Mouse (Mus musculus): ENCODE data around the gene Gm49366. TPM values are rescaled to one million over a fixed set of nuclear protein-coding genes. Genes with fewer than 3 reads are reported as not detected.
"Not testable (repeated sequence)": the region's sequence is repeated elsewhere in the genome, so short reads cannot be mapped to it uniquely, and the experiment has no call there.

The Gm49366 gene
- polyA plus RNA-seq, 1 experiment from 2014 or later = not detected

DNA sequence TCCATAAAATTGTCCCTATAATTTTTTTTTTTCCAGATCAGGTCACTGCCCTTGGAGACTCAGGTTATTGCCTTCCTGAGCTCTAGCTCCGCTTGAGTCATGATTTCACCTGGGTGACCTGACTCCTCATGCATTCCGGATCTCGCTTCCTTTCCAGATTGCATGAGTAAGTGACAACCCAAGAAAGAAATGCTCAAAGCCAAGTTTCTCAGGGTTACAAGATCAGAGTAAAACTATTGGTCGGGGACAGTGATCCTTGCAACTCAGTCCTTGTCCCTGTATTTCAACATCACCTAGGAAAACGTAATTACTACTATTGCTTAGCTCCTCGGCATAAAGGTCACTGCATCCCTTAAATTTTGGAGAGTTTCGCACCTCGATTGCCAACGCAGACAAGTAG lies 30.3 kb downstream of the Gm49366 start, which contains the start of gene Acot5:
Acot5 (plus strand) TSS at position 340 of the 400 bp plus-strand sequence.
- no peak for DNase-seq (ENCODE audit: low spot score)
- H3K27me3 ChIP-seq (ENCODE audit: control insufficient read depth, insufficient read depth, low read length) = peaks cover 7% of the 10 kb centered on the region; the same call in 1 of the 2 replicates
- peak within 1 kb of the TSS; percentile 18; the same call in 1 of the 2 replicates for H3K9ac ChIP-seq (replicated peaks; ENCODE audit: low read length)
- no peak within 1 kb of the TSS for H3K27ac ChIP-seq (replicated peaks; ENCODE audit: low read depth, low read length)
- H3K4me1 ChIP-seq (ENCODE audit: control insufficient read depth, insufficient read depth, low read length) = no peaks in the 10 kb centered on the region
- 53% methylated on average over 9 of the region's 9 CpGs for WGBS
- no peaks in the 10 kb centered on the region for H3K9me3 ChIP-seq (replicated peaks; ENCODE audit: control insufficient read depth, low read length)
- peak within 1 kb of the TSS; percentile 62 for H3K4me2 ChIP-seq (ENCODE audit: low read depth, low read length)
- H3K36me3 ChIP-seq (replicated peaks; ENCODE audit: control insufficient read depth, insufficient read depth, low read depth, low read length) = no peaks in the 10 kb centered on the region
- ATAC-seq (replicated peaks; ENCODE audit: insufficient number of reproducible peaks, low FRiP score, low TSS enrichment, low read depth) = no peak
- peak within 1 kb of the TSS; percentile 40 for H3K4me3 ChIP-seq (ENCODE audit: low read depth, low read length)

DNA sequence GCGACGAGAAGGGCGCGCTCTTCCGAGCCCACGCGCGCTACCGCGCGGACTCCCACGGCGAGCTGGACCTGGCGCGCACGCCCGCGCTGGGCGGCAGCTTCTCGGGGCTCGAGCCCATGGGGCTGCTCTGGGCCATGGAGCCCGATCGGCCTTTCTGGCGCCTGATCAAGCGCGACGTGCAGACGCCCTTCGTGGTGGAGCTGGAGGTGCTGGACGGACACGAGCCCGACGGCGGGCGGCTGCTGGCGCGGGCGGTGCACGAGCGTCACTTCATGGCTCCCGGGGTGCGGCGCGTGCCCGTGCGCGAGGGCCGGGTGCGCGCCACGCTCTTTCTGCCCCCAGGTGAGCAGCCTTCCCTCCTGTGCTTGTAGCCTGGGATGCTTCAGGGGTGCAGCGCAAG lies 30.8 kb downstream of the Gm49366 start:
- H3K27ac ChIP-seq (replicated peaks; ENCODE audit: low read depth, low read length); H3K9me3 ChIP-seq (replicated peaks; ENCODE audit: control insufficient read depth, low read length); H3K36me3 ChIP-seq (replicated peaks; ENCODE audit: control insufficient read depth, insufficient read depth, low read depth, low read length); H3K27me3 ChIP-seq (ENCODE audit: control insufficient read depth, insufficient read depth, low read length); H3K4me1 ChIP-seq (ENCODE audit: control insufficient read depth, insufficient read depth, low read length); ATAC-seq (replicated peaks; ENCODE audit: insufficient number of reproducible peaks, low FRiP score, low TSS enrichment, low read depth): not testable (repeated sequence)
- DNase-seq (ENCODE audit: low spot score) = peak; percentile 17
- H3K9ac ChIP-seq (replicated peaks; ENCODE audit: low read length) = peak overlapping the region; percentile 18; the same call in 1 of the 2 replicates
- peak overlapping the region; percentile 62 for H3K4me2 ChIP-seq (ENCODE audit: low read depth, low read length)
- peak overlapping the region; percentile 40 for H3K4me3 ChIP-seq (ENCODE audit: low read depth, low read length)
- WGBS = 2% methylated on average over 38 of the region's 52 CpGs

DNA sequence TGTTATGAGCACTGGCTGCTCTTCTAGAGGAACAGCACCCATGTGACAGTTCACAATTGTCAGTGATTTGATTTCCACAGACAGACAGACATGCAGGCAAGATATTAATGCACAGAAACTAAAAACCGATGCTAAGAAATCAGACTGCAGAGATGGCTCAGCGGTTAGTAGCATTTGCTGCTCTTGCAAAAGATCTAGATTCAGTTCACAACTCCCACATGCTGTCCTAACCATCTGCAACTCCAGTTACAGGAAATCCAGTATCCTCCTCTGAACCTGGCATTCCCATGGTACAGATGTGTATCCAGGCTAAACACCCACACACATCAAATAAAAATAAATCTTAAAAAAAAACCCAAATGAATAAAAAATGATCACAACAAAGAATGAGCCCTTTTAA lies 33.0 kb downstream of the Gm49366 start:
- no peak for ATAC-seq (replicated peaks; ENCODE audit: insufficient number of reproducible peaks, low FRiP score, low TSS enrichment, low read depth)
- Histone ChIP-seq H3K9ac (replicated peaks; ENCODE audit: low read length) (no peak overlapping the region), H3K27me3 (ENCODE audit: control insufficient read depth, insufficient read depth, low read length) (peaks cover 7% of the 10 kb centered on the region; the same call in 1 of the 2 replicates), H3K27ac (replicated peaks; ENCODE audit: low read depth, low read length) (no peak overlapping the region), H3K4me3 (ENCODE audit: low read depth, low read length) (no peak overlapping the region), H3K4me1 (ENCODE audit: control insufficient read depth, insufficient read depth, low read length) (no peaks in the 10 kb centered on the region), H3K36me3 (replicated peaks; ENCODE audit: control insufficient read depth, insufficient read depth, low read depth, low read length) (no peaks in the 10 kb centered on the region), H3K9me3 (replicated peaks; ENCODE audit: control insufficient read depth, low read length) (no peaks in the 10 kb centered on the region), H3K4me2 (ENCODE audit: low read depth, low read length) (no peak overlapping the region)
- WGBS = 96% methylated on average over 2 of the region's 2 CpGs
- DNase-seq (ENCODE audit: low spot score) = no peak

DNA sequence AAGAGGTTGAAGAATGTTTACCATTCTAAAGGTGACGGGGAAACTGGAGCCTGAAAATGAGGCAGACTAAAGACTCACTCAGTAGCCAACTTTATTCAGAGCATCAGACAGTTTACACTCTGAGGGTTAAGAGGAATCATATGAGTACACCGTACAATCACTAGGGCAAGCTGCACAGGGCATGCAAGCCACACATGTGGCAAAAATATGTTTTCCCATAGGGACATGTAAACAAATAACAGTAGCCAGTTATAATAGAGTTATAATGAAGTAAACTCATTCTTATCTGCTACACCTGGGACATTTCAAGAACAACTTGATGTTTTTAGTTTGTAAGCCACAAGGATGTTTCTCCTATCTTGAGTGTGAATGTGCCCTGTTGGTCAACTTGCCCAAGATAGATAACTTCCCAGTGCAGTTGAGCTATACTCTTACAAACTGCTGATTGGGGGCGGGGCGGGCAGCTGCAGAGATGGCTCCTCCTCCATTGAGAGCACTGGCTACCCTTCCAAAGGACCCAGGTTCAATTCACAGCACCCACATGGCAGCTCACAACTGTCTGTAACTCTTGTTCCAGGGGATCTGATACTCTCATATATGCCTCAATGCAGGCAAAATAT lies 38.7 kb downstream of the Gm49366 start:
- H3K4me3 ChIP-seq (ENCODE audit: low read depth, low read length) = no peak overlapping the region
- H3K27me3 ChIP-seq (ENCODE audit: control insufficient read depth, insufficient read depth, low read length) = no peaks in the 10 kb centered on the region
- DNase-seq (ENCODE audit: low spot score) (no peak), ATAC-seq (replicated peaks; ENCODE audit: insufficient number of reproducible peaks, low FRiP score, low TSS enrichment, low read depth) (no peak)
- H3K4me2 ChIP-seq (ENCODE audit: low read depth, low read length) = no peak overlapping the region
- WGBS = 83% methylated on average over 4 of the region's 4 CpGs
- H3K9ac ChIP-seq (replicated peaks; ENCODE audit: low read length) = no peak overlapping the region
- H3K9me3 ChIP-seq (replicated peaks; ENCODE audit: control insufficient read depth, low read length) = no peaks in the 10 kb centered on the region
- H3K36me3 ChIP-seq (replicated peaks; ENCODE audit: control insufficient read depth, insufficient read depth, low read depth, low read length) = no peaks in the 10 kb centered on the region
- no peak overlapping the region for H3K27ac ChIP-seq (replicated peaks; ENCODE audit: low read depth, low read length)
- no peaks in the 10 kb centered on the region for H3K4me1 ChIP-seq (ENCODE audit: control insufficient read depth, insufficient read depth, low read length)

DNA sequence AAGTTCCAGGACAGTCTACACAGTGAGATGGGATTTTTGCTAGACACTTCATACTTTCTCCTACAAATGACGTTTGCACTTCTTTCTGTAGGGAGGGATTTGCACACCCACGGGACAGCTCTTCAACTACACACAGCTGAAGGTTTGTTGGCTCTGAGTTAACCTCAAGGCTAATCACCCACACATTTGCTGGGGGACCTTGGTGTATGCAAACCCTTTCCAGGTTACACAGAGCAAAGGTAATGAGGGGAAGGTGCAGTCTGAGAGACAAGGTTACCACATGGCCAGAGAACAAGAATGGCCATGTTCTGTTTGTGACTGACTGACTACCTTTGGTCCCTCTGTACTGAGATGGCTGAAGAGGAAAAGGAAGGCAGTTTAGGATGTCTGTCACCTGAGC lies 45.1 kb downstream of the Gm49366 start:
- H3K27me3 ChIP-seq (ENCODE audit: control insufficient read depth, insufficient read depth, low read length) = no peaks in the 10 kb centered on the region
- no peak overlapping the region for H3K4me3 ChIP-seq (ENCODE audit: low read depth, low read length)
- 65% methylated on average over 2 of the region's 2 CpGs for WGBS
- no peaks in the 10 kb centered on the region for H3K9me3 ChIP-seq (replicated peaks; ENCODE audit: control insufficient read depth, low read length)
- no peak overlapping the region for H3K27ac ChIP-seq (replicated peaks; ENCODE audit: low read depth, low read length)
- DNase-seq (ENCODE audit: low spot score) (no peak), ATAC-seq (replicated peaks; ENCODE audit: insufficient number of reproducible peaks, low FRiP score, low TSS enrichment, low read depth) (no peak)
- no peaks in the 10 kb centered on the region for H3K36me3 ChIP-seq (replicated peaks; ENCODE audit: control insufficient read depth, insufficient read depth, low read depth, low read length)
- H3K9ac ChIP-seq (replicated peaks; ENCODE audit: low read length) = no peak overlapping the region
- no peaks in the 10 kb centered on the region for H3K4me1 ChIP-seq (ENCODE audit: control insufficient read depth, insufficient read depth, low read length)
- no peak overlapping the region for H3K4me2 ChIP-seq (ENCODE audit: low read depth, low read length)

DNA sequence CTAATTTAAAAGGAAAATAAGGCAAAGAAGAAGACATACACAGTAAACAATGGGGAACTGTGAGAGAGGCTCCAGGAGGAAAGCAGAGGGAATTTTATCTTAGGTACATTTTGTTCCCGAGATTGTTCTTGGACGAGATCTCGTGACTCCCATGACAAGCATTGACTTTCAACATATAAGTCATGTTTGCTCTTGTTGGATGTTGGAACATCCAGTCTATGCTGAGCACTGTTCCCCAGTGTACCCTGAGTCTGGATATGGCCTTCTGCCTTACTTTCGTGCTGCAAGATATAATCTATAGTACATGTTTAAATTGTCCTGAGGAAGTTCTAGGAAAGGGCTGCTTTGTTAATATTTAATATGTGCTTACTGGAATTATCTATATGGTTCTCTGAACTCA lies 45.8 kb downstream of the Gm49366 start:
- H3K27me3 ChIP-seq (ENCODE audit: control insufficient read depth, insufficient read depth, low read length) = no peaks in the 10 kb centered on the region
- H3K4me1 ChIP-seq (ENCODE audit: control insufficient read depth, insufficient read depth, low read length) = no peaks in the 10 kb centered on the region
- no peak overlapping the region for H3K9ac ChIP-seq (replicated peaks; ENCODE audit: low read length)
- ATAC-seq (replicated peaks; ENCODE audit: insufficient number of reproducible peaks, low FRiP score, low TSS enrichment, low read depth) = no peak
- H3K36me3 ChIP-seq (replicated peaks; ENCODE audit: control insufficient read depth, insufficient read depth, low read depth, low read length) = no peaks in the 10 kb centered on the region
- no peak overlapping the region for H3K4me2 ChIP-seq (ENCODE audit: low read depth, low read length)
- DNase-seq (ENCODE audit: low spot score) = no peak
- WGBS = 82% methylated on average over 4 of the region's 4 CpGs
- no peak overlapping the region for H3K27ac ChIP-seq (replicated peaks; ENCODE audit: low read depth, low read length)
- no peak overlapping the region for H3K4me3 ChIP-seq (ENCODE audit: low read depth, low read length)
- H3K9me3 ChIP-seq (replicated peaks; ENCODE audit: control insufficient read depth, low read length) = no peaks in the 10 kb centered on the region

DNA sequence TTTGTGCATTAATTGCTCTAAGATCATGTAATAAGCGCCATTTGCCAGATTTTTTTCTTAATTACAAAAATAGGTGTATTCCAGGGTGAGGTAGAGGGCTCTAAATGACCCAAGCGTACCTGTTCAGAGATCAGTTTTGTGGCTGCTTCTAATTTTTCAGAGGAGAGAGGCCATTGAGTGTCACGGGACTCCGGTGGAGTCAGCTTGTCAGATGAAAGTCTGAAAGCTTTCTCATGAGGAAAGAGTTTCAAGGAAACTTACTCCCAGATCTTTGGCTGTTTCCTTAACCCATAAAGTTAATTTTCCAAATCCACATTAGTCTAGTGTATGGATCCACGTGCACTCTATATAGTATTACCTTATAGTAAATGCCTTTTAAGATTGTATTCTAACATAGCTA lies 55.9 kb downstream of the Gm49366 start:
- not testable (repeated sequence) for H3K4me3 ChIP-seq (ENCODE audit: low read depth, low read length); ATAC-seq (replicated peaks; ENCODE audit: insufficient number of reproducible peaks, low FRiP score, low TSS enrichment, low read depth); H3K36me3 ChIP-seq (replicated peaks; ENCODE audit: control insufficient read depth, insufficient read depth, low read depth, low read length); H3K9ac ChIP-seq (replicated peaks; ENCODE audit: low read length); H3K4me1 ChIP-seq (ENCODE audit: control insufficient read depth, insufficient read depth, low read length); H3K27me3 ChIP-seq (ENCODE audit: control insufficient read depth, insufficient read depth, low read length); H3K27ac ChIP-seq (replicated peaks; ENCODE audit: low read depth, low read length); H3K4me2 ChIP-seq (ENCODE audit: low read depth, low read length); DNase-seq (ENCODE audit: low spot score); H3K9me3 ChIP-seq (replicated peaks; ENCODE audit: control insufficient read depth, low read length)
- 84% methylated on average over 5 of the region's 5 CpGs for WGBS

DNA sequence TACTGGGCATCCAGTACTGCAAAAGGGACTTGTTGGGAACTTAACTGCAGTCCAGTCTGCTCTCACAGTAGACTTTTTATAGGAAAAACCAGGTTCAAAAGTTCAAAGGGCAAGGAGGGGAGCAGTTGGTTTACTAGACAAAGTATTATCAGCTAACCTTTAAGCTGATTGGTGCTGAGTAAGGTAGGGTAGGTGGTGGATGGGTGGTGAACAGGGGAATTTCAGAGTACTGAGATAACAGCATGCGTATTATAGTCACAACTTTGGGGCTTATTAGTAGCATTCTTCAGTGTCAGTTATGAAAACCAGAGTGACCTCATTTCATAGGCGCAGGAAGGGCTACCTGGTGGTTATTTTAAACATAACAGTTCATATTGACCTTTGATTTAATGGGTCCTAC lies 60.9 kb downstream of the Gm49366 start:
- H3K36me3 ChIP-seq (replicated peaks; ENCODE audit: control insufficient read depth, insufficient read depth, low read depth, low read length) = no peaks in the 10 kb centered on the region
- no peak overlapping the region for H3K27ac ChIP-seq (replicated peaks; ENCODE audit: low read depth, low read length)
- no peak overlapping the region for H3K4me3 ChIP-seq (ENCODE audit: low read depth, low read length)
- no peak for DNase-seq (ENCODE audit: low spot score)
- no peak for ATAC-seq (replicated peaks; ENCODE audit: insufficient number of reproducible peaks, low FRiP score, low TSS enrichment, low read depth)
- H3K9ac ChIP-seq (replicated peaks; ENCODE audit: low read length) = no peak overlapping the region
- no peaks in the 10 kb centered on the region for H3K27me3 ChIP-seq (ENCODE audit: control insufficient read depth, insufficient read depth, low read length)
- no peaks in the 10 kb centered on the region for H3K9me3 ChIP-seq (replicated peaks; ENCODE audit: control insufficient read depth, low read length)
- H3K4me2 ChIP-seq (ENCODE audit: low read depth, low read length) = no peak overlapping the region
- H3K4me1 ChIP-seq (ENCODE audit: control insufficient read depth, insufficient read depth, low read length) = no peaks in the 10 kb centered on the region
- WGBS = 94% methylated on average over 2 of the region's 2 CpGs
